Mouse (Mus musculus): ENCODE measurements around the gene Slc45a3. TPM values are rescaled to one million over a fixed set of nuclear protein-coding genes. Genes with fewer than 3 reads are reported as not detected.
A peak's percentile ranks its signal among the peaks of the same experiment; 100 is the strongest.

Gene Slc45a3
- total and polyA plus RNA-seq, 3 experiments: 15.6 to 40.7 TPM; not detected in 1

DNA sequence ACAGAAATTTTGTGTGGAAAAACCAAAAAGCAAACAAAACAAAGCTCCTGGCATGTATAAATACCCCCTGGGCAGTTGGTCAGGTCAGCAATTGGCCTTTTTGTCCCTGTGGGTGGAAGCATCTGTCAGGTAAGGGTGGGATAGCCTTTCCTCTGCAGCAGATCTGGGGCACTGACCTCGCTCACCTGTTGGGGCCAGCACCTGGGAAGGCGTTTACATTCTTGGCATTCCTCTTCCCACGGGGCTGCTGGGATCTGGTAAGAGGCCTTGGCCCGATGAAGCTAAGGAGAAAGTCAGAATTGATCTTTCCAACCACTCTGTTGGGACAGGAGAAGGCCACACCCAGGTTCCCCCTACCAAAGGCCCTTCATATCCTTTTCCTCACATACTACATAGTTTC lies 7.1 kb downstream of the Slc45a3 start:
- H3K27me3 ChIP-seq (ENCODE audit: control insufficient read depth in 1 of 2, insufficient read depth in 2 of 2, low read length in 2 of 2): no peaks in the 10 kb centered on the region
- no peak overlapping the region for H3K4me3 ChIP-seq (ENCODE audit: control insufficient read depth in 1 of 2, insufficient read depth in 1 of 2, low read depth in 2 of 2, low read length in 2 of 2)
- no peak for DNase-seq (ENCODE audit: low read depth, low spot score)
- TF ChIP-seq USF1 (IDR thresholded peaks at IDR 0.05; ENCODE audit: low read depth, low read length) (no peak), TCF12 (IDR thresholded peaks at IDR 0.05; ENCODE audit: low read depth, low read length) (no peak)
- peaks cover 25 to 26% of the 10 kb centered on the region in 2 experiments for H3K4me1 ChIP-seq (ENCODE audit: control insufficient read depth in 1 of 2, insufficient read depth in 2 of 2, low read length in 2 of 2)
- H3K9me3 ChIP-seq (replicated peaks; ENCODE audit: insufficient read depth, low read length): no peaks in the 10 kb centered on the region
- no peak overlapping the region for H3K27ac ChIP-seq (ENCODE audit: control insufficient read depth, low read depth, low read length)
- no peak overlapping the region for H3K9ac ChIP-seq (ENCODE audit: control insufficient read depth, low read depth, low read length, poor library complexity, severe bottlenecking)
- H3K79me2 ChIP-seq (ENCODE audit: control insufficient read depth, insufficient read depth, low read length, poor library complexity): peaks cover 88% of the 10 kb centered on the region
- H3K36me3 ChIP-seq (ENCODE audit: control insufficient read depth in 1 of 2, insufficient read depth in 2 of 2, low read length in 2 of 2): peaks cover 7 to 29% of the 10 kb centered on the region in 2 experiments; a peak in 3 of 4 replicates

DNA sequence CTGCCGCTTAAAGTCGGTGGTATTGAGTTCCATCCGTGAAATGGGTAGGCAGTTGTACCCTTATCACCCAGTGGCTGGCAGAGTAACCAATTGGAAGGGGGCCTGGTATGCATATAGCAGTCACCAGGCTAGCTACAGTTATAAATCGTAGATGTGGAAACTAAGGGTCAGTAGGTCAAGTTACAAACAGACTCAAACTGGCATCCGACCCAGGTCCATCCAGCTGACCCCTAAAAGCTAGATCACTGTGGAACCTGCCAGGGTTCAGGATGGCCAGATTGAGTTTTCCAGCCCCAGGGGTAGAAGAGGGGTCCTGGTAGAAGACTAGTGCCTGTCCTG lies 7.5 kb downstream of the Slc45a3 start:
- Histone ChIP-seq H3K4me3 (ENCODE audit: control insufficient read depth in 1 of 2, insufficient read depth in 1 of 2, low read depth in 2 of 2, low read length in 2 of 2) (no peak overlapping the region), H3K27ac (ENCODE audit: control insufficient read depth, low read depth, low read length) (no peak overlapping the region), H3K36me3 (ENCODE audit: control insufficient read depth in 1 of 2, insufficient read depth in 2 of 2, low read length in 2 of 2) (peaks cover 7 to 25% of the 10 kb centered on the region in 2 experiments; a peak in 3 of 4 replicates)

DNA sequence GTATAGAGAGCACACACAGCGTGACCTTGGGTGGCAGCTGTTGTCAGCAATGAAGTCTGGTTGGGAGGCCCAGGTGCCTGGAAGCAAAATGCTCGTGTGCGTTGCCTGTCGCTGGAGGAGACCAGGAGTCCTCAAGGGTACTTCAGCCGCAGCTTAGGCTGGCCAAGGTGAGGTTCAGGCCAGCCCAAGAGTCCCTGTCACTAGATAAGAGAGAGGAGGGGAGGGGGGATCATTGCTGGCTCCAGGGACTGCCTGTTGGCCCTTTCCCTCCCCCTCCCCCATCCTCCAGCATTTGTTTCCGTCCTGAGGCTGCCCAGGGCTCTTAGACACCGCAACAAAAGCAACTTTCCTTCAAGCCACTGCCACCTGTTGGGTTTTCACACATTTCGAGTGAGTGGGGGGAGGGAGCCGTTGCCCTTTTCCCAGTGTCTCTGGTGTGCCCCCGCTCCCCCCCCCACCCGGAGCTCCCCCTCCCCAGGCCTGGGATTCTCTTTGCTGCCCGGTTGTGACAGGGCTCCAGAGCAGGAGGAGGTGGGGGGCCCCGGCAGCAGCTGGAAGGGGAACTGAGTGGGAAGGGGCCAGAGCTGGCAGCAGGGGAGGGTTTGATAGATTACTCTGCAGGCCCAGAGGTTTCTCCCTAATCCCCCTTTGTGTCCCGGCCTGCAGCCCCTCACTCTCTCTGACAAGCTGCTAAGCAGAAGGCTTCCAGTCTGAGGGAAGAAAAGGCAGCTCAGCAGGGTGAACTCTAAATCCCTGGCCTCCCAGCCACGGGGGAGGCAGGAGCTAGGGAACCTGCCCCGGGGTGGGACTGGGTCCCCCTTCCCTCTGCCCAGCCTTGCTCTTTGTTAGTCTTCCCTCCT lies 8.1 kb downstream of the Slc45a3 start:
- no peaks in the 10 kb centered on the region for H3K9me3 ChIP-seq (replicated peaks; ENCODE audit: insufficient read depth, low read length)
- peaks cover 23 to 29% of the 10 kb centered on the region in 2 experiments for H3K4me1 ChIP-seq (ENCODE audit: control insufficient read depth in 1 of 2, insufficient read depth in 2 of 2, low read length in 2 of 2)
- no peaks in the 10 kb centered on the region for H3K27me3 ChIP-seq (ENCODE audit: control insufficient read depth in 1 of 2, insufficient read depth in 2 of 2, low read length in 2 of 2)
- H3K4me3 ChIP-seq (ENCODE audit: control insufficient read depth in 1 of 2, insufficient read depth in 1 of 2, low read depth in 2 of 2, low read length in 2 of 2): no peak overlapping the region
- no peak overlapping the region for H3K9ac ChIP-seq (ENCODE audit: control insufficient read depth, low read depth, low read length, poor library complexity, severe bottlenecking)
- no peak for TF ChIP-seq ZKSCAN1 (IDR thresholded peaks at IDR 0.05; ENCODE audit: low read depth, low read length)
- no peak for TF ChIP-seq HCFC1 (IDR thresholded peaks at IDR 0.05; ENCODE audit: low read depth, low read length)
- no peak for TF ChIP-seq SMC3 (IDR thresholded peaks at IDR 0.05; ENCODE audit: low read depth, low read length)
- no peak for TF ChIP-seq USF2 (IDR thresholded peaks at IDR 0.05; ENCODE audit: borderline replicate concordance in 1 of 2, insufficient read depth in 1 of 2, low read depth in 1 of 2, low read length in 2 of 2)
- no peak for TF ChIP-seq RAD21 (IDR thresholded peaks at IDR 0.05; ENCODE audit: low read depth, low read length)
- no peak for TF ChIP-seq CHD2 (IDR thresholded peaks at IDR 0.05; ENCODE audit: low read length)
- TF ChIP-seq ZMIZ1 (IDR thresholded peaks at IDR 0.05; ENCODE audit: low read depth, low read length): no peak
- TF ChIP-seq POLR2A (IDR thresholded peaks at IDR 0.05; ENCODE audit: control insufficient read depth in 1 of 2, insufficient read depth in 1 of 2, low read depth in 1 of 2, low read length in 2 of 2, poor library complexity in 1 of 2): no peak; a peak in 1 of 4 replicates
- no peak for TF ChIP-seq GATA1 (IDR thresholded peaks at IDR 0.05; ENCODE audit: low read depth, low read length)
- TF ChIP-seq RCOR1 (IDR thresholded peaks at IDR 0.05; ENCODE audit: low read depth, low read length): no peak
- TF ChIP-seq E2F4 (IDR thresholded peaks at IDR 0.05; ENCODE audit: borderline replicate concordance, low read depth, low read length): no peak
- no peak for TF ChIP-seq BHLHE40 (IDR thresholded peaks at IDR 0.05; ENCODE audit: borderline replicate concordance, low read depth, low read length)
- no peak for TF ChIP-seq NELFE (IDR thresholded peaks at IDR 0.05; ENCODE audit: low read depth, low read length)
- TF ChIP-seq SIN3A (IDR thresholded peaks at IDR 0.05; ENCODE audit: low read length): no peak
- no peak for TF ChIP-seq MXI1 (IDR thresholded peaks at IDR 0.05; ENCODE audit: low read depth, low read length)
- peaks cover 86% of the 10 kb centered on the region for H3K79me2 ChIP-seq (ENCODE audit: control insufficient read depth, insufficient read depth, low read length, poor library complexity)
- no peak for DNase-seq (ENCODE audit: low read depth, low spot score)
- peaks cover 7 to 19% of the 10 kb centered on the region in 2 experiments for H3K36me3 ChIP-seq (ENCODE audit: control insufficient read depth in 1 of 2, insufficient read depth in 2 of 2, low read length in 2 of 2)
- H3K27ac ChIP-seq (ENCODE audit: control insufficient read depth, low read depth, low read length): no peak overlapping the region

More for the DNA sequence above, 7.5 kb downstream of the Slc45a3 start:
- H3K4me1 ChIP-seq (ENCODE audit: control insufficient read depth in 1 of 2, insufficient read depth in 2 of 2, low read length in 2 of 2): peaks cover 23 to 29% of the 10 kb centered on the region in 2 experiments
- DNase-seq (ENCODE audit: low read depth, low spot score): no peak
- H3K27me3 ChIP-seq (ENCODE audit: control insufficient read depth in 1 of 2, insufficient read depth in 2 of 2, low read length in 2 of 2): no peaks in the 10 kb centered on the region
- no peak overlapping the region for H3K9ac ChIP-seq (ENCODE audit: control insufficient read depth, low read depth, low read length, poor library complexity, severe bottlenecking)
- H3K9me3 ChIP-seq (replicated peaks; ENCODE audit: insufficient read depth, low read length): no peaks in the 10 kb centered on the region
- peaks cover 91% of the 10 kb centered on the region for H3K79me2 ChIP-seq (ENCODE audit: control insufficient read depth, insufficient read depth, low read length, poor library complexity)
- TF ChIP-seq POLR2AphosphoS2 (IDR thresholded peaks at IDR 0.05; ENCODE audit: low read length): peak; percentile 41; the same call in 1 of the 2 replicates
- no peak for TF ChIP-seq ZMIZ1 (IDR thresholded peaks at IDR 0.05; ENCODE audit: low read depth, low read length)
- no peak for TF ChIP-seq RAD21 (IDR thresholded peaks at IDR 0.05; ENCODE audit: low read depth, low read length)
